Mouse (Mus musculus) heart, embryonic 15.5 days (tissue): ENCODE data around the gene Prkcsh. TPM values are rescaled to one million over a fixed set of nuclear protein-coding genes. Genes with fewer than 3 reads are reported as not detected.

Experiments used
- polyA plus RNA-seq: library from polyadenylated mRNA; unstranded; fragments of >200 nt; fragmentation: Nextera tagmentation; extraction: Ambion mirVana; gene quantifications from 2 replicates; pipeline ENCODE4 v1.2.1, GENCODE M21; 2015

Gene Prkcsh
- polyA plus RNA-seq, 1 experiment from 2014 or later = 60.3 TPM

Other genes with a start within 250 kb of the Prkcsh start
- gene Spc24, start 242.5 kb upstream of the Prkcsh start, polyA plus RNA-seq = 69.6 and 88.1 TPM in 2 replicates
- gene Kank2, start 204.1 kb upstream of the Prkcsh start, polyA plus RNA-seq = 20.0 and 26.3 TPM in 2 replicates
- gene Angptl8, start 167.3 kb upstream of the Prkcsh start, polyA plus RNA-seq = 1.2 and 2.1 TPM in 2 replicates
- gene Dock6, start 150.2 kb upstream of the Prkcsh start, polyA plus RNA-seq = 38.3 and 54.7 TPM in 2 replicates
- gene Rab3d, start 84.6 kb upstream of the Prkcsh start, polyA plus RNA-seq = 9.7 and 15.6 TPM in 2 replicates
- gene Ccdc159, start 75.3 kb upstream of the Prkcsh start, polyA plus RNA-seq = 2.7 and 3.5 TPM in 2 replicates
- gene Tmem205, start 75.2 kb upstream of the Prkcsh start, polyA plus RNA-seq = 36.9 and 44.9 TPM in 2 replicates
- 3.2 and 5.7 TPM in 2 replicates for gene Plppr2, start 65.8 kb upstream of the Prkcsh start, polyA plus RNA-seq
- gene Swsap1, start 47.1 kb upstream of the Prkcsh start, polyA plus RNA-seq = 4.4 and 5.2 TPM in 2 replicates
- 2.9 and 4.7 TPM in 2 replicates for gene Epor, start 39.3 kb upstream of the Prkcsh start, polyA plus RNA-seq
- gene Rgl3, start 13.4 kb upstream of the Prkcsh start, polyA plus RNA-seq = 1.8 and 3.0 TPM in 2 replicates
- gene Ccdc151, start 172 bp upstream of the Prkcsh start, polyA plus RNA-seq = 0.35 and 0.77 TPM in 2 replicates
- gene Elavl3, start 49.2 kb downstream of the Prkcsh start, polyA plus RNA-seq = 0.14 and 1.0 TPM in 2 replicates
- gene Gm49318, start 68.5 kb downstream of the Prkcsh start, polyA plus RNA-seq = not detected in 2 replicates
- 8.5 and 11.3 TPM in 2 replicates for gene Zfp653, start 68.6 kb downstream of the Prkcsh start, polyA plus RNA-seq
- 55.0 and 62.4 TPM in 2 replicates for gene Ecsit, start 82.6 kb downstream of the Prkcsh start, polyA plus RNA-seq
- gene Cnn1, start 96.4 kb downstream of the Prkcsh start, polyA plus RNA-seq = 145 and 157 TPM in 2 replicates
- gene Elof1, start 114.4 kb downstream of the Prkcsh start, polyA plus RNA-seq = 96.9 and 115 TPM in 2 replicates
- gene Acp5, start 132.9 kb downstream of the Prkcsh start, polyA plus RNA-seq = 3.0 and 10.3 TPM in 2 replicates
- 48.6 and 49.2 TPM in 2 replicates for gene Pigyl, start 154.0 kb downstream of the Prkcsh start, polyA plus RNA-seq
- 0.13 and 0.52 TPM in 2 replicates for gene Zfp872, start 185.3 kb downstream of the Prkcsh start, polyA plus RNA-seq
- 17.8 and 22.1 TPM in 2 replicates for gene Zfp809, start 222.9 kb downstream of the Prkcsh start, polyA plus RNA-seq